Mouse (Mus musculus) midbrain, postnatal 0 days (tissue): ENCODE measurements at regions not wholly inside any gene's neighbourhood (a gene's known extent, or its start where the extent isn't known, plus 50 kb on each side); places are given as distances from the start of the nearest gene placed in this dataset.

Source experiments
- ATAC-seq: fragments of 200-750 bp; cut with Nextera tagmentation; 2 replicates; pipeline ENCODE4 v1.8.0; 2017; ENCODE audit warnings: moderate number of reproducible peaks, mild to moderate bottlenecking, moderate TSS enrichment, moderate library complexity; ENCODE audit not compliant: low FRiP score
- DNase-seq: peaks from one replicate; pipeline ENCODE4 v3.0.0-alpha.2; 2015; ENCODE audit warnings: low spot score
- H3K27ac ChIP-seq: fragments of 300-500 bp; sonication (generic); 2 replicates; pipeline ENCODE4 v1.5.1; 2014; ENCODE audit warnings: low read depth, mild to moderate bottlenecking, low read length, mixed read lengths
- H3K27me3 ChIP-seq: fragments of 300-500 bp; sonication (generic); 2 replicates; pipeline ENCODE4 v1.6.1; 2014; ENCODE audit warnings: low read length, control low read depth, mixed read lengths; ENCODE audit not compliant: insufficient read depth
- H3K36me3 ChIP-seq: fragments of 300-500 bp; sonication (generic); 2 replicates; pipeline ENCODE4 v1.6.1; 2014; ENCODE audit warnings: low read length, control low read depth, mixed read lengths; ENCODE audit not compliant: insufficient read depth
- H3K4me1 ChIP-seq: fragments of 300-500 bp; sonication (generic); 2 replicates; pipeline ENCODE4 v1.6.1; 2014; ENCODE audit warnings: mild to moderate bottlenecking, control low read depth, antibody characterized with exemption, low read length, mixed read lengths; ENCODE audit not compliant: insufficient read depth
- H3K4me2 ChIP-seq: fragments of 300-500 bp; sonication (generic); 2 replicates; pipeline ENCODE4 v1.6.1; 2014; ENCODE audit warnings: low read depth, mild to moderate bottlenecking, low read length, mixed read lengths; ENCODE audit not compliant: poor library complexity, severe bottlenecking
- H3K4me3 ChIP-seq: fragments of 300-500 bp; sonication (generic); 2 replicates; pipeline ENCODE4 v1.5.1; 2014; ENCODE audit warnings: low read depth, mild to moderate bottlenecking, low read length, moderate library complexity
- H3K9ac ChIP-seq: fragments of 300-500 bp; sonication (generic); replicated peaks from 2 replicates; pipeline ENCODE4 v1.6.1; 2014; ENCODE audit warnings: mild to moderate bottlenecking, low read length, moderate library complexity, mixed read lengths; ENCODE audit not compliant: poor library complexity, severe bottlenecking
- H3K9me3 ChIP-seq: fragments of 300-500 bp; sonication (generic); 2 replicates; pipeline ENCODE4 v1.6.1; 2016; ENCODE audit warnings: low read length, control low read depth
- CTCF ChIP-seq: IDR thresholded peaks from 2 replicates; pipeline ENCODE4 v1.5.1; 2016; ENCODE audit warnings: antibody characterized with exemption, mild to moderate bottlenecking
- WGBS: fragments of 180-500 bp; shearing (Covaris S2); extraction: QIAGEN DNeasy Blood & Tissue Kit; methylation state at CpG from one replicate; pipeline ENCODE4 v1.1.7; 2014; 5-methylcytosine and 5-hydroxymethylcytosine counted together

GRCm38 (mm10) chr10:15399964-15400363, 682.0 kb upstream of the Gje1 start:
- Histone ChIP-seq H3K4me1 (no peaks in the 10 kb centered on the region), H3K27ac (no peak overlapping the region), H3K9me3 (no peaks in the 10 kb centered on the region), H3K4me3 (no peak overlapping the region), H3K27me3 (no peaks in the 10 kb centered on the region), H3K36me3 (no peaks in the 10 kb centered on the region), H3K4me2 (no peak overlapping the region), H3K9ac (no peak overlapping the region)
- DNase-seq (no peak), ATAC-seq (no peak)
- TF ChIP-seq CTCF = no peak

DNA sequence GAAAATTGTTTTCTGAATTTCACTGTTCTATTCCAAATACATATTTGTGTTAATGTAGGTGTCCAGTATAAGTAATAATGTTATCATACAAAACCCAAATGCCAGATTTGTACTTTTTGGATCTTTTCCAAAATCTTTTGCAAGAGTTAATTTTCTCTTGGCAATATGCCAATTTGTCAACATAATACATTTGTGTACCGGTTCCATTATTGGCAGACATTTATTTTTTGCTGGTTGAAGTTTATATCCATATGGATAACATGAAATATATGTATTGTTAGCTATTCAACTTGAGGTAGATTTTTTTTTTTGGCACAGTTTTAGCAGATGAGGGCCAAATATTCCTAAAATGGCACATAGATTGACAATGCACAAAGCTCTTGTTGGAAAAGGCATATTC, 679.1 kb upstream of the Gje1 start:
- ATAC-seq (no peak), DNase-seq (peak; percentile 36)
- WGBS = 53% methylated on average over 1 of the region's 1 CpGs
- no peaks in the 10 kb centered on the region for H3K9me3 ChIP-seq
- no peak overlapping the region for H3K4me2 ChIP-seq
- no peak overlapping the region for H3K9ac ChIP-seq
- H3K36me3 ChIP-seq = no peaks in the 10 kb centered on the region
- H3K4me3 ChIP-seq = no peak overlapping the region
- TF ChIP-seq CTCF = no peak
- no peaks in the 10 kb centered on the region for H3K27me3 ChIP-seq
- H3K27ac ChIP-seq = no peak overlapping the region
- no peaks in the 10 kb centered on the region for H3K4me1 ChIP-seq

GRCm38 (mm10) chr10:15395295-15395694, 677.3 kb upstream of the Gje1 start:
- no peaks in the 10 kb centered on the region for H3K27me3 ChIP-seq
- no peaks in the 10 kb centered on the region for H3K4me1 ChIP-seq
- no peak overlapping the region for H3K9ac ChIP-seq
- no peak overlapping the region for H3K27ac ChIP-seq
- no peak overlapping the region for H3K4me3 ChIP-seq
- 77% methylated on average over 2 of the region's 2 CpGs for WGBS
- no peaks in the 10 kb centered on the region for H3K36me3 ChIP-seq
- TF ChIP-seq CTCF = no peak
- no peak overlapping the region for H3K4me2 ChIP-seq
- DNase-seq (no peak), ATAC-seq (no peak)
- no peaks in the 10 kb centered on the region for H3K9me3 ChIP-seq

GRCm38 (mm10) chr10:15392027-15392816, 674.2 kb upstream of the Gje1 start:
- DNase-seq (peak; percentile 34), ATAC-seq (no peak)
- H3K4me1 ChIP-seq = no peaks in the 10 kb centered on the region
- 65% methylated on average over 5 of the region's 5 CpGs for WGBS
- H3K36me3 ChIP-seq = no peaks in the 10 kb centered on the region
- H3K27me3 ChIP-seq = no peaks in the 10 kb centered on the region
- no peak overlapping the region for H3K4me2 ChIP-seq
- TF ChIP-seq CTCF = no peak
- no peak overlapping the region for H3K27ac ChIP-seq
- no peak overlapping the region for H3K4me3 ChIP-seq
- no peaks in the 10 kb centered on the region for H3K9me3 ChIP-seq
- no peak overlapping the region for H3K9ac ChIP-seq

DNA sequence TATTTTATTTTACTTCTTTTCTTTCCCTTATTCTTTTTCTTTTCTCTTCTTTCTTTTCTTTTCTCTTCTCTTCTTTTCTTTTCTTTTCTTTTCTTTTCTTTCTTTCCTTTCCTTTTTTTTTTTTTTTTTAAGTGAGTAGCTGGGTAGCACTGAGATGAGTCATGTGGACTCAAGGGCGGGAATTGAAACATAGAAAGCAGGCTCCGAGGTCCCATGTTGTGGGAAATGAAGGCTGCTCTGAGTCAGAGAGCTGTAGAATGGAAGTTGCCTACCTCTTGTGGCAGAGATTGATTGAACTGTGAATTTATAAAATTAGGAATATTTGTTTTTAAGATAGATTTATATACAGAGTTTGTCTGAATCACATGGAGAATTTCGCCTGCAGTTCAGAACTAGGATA, 655.6 kb upstream of the Gje1 start:
- Histone ChIP-seq H3K4me1 (no peaks in the 10 kb centered on the region), H3K27ac (no peak overlapping the region), H3K4me2 (no peak overlapping the region), H3K9ac (no peak overlapping the region), H3K27me3 (no peaks in the 10 kb centered on the region), H3K9me3 (no peaks in the 10 kb centered on the region), H3K36me3 (no peaks in the 10 kb centered on the region), H3K4me3 (no peak overlapping the region)
- no peak for TF ChIP-seq CTCF
- whole genome bisulfite sequencing = 96% methylated on average over 3 of the region's 3 CpGs
- ATAC-seq (no peak), DNase-seq (no peak)
